In genomic region chr4:85151881-85152280, GRCm38 (mm10) we compare ENCODE assay signal across 12 mouse cellular contexts. TPM values are rescaled to one million over a fixed set of nuclear protein-coding genes. Genes with fewer than 3 reads are reported as not detected.
"Had no signal": no experiment of that assay in that cellular context is flagged by ENCODE, and none has a peak within 500 bp of the region (broad histone marks: within the 10 kb centered on the region; RNA-seq: fewer than 3 reads in every experiment).

No protein-coding gene starts in this region.

- H3K4me1 ChIP-seq: hindbrain, embryonic 12.5 days; limb, embryonic 10.5 days; liver, embryonic 15.5 days had no signal

- H3K4me3 ChIP-seq: hindbrain, embryonic 12.5 days; left cerebral cortex, adult 2 months; limb, embryonic 10.5 days; liver, embryonic 15.5 days; lung, embryonic 15.5 days had no signal

- DNase-seq: right cerebral cortex, postnatal 14 days; thymus, postnatal 36 days had no signal

- H3K9ac ChIP-seq: hindbrain, embryonic 12.5 days; liver, embryonic 15.5 days; lung, embryonic 15.5 days had no signal

- H3K27ac ChIP-seq: hindbrain, embryonic 12.5 days; left cerebral cortex, adult 2 months; limb, embryonic 10.5 days; liver, embryonic 15.5 days; lung, embryonic 15.5 days had no signal

- ATAC-seq: hindbrain, embryonic 16.5 days; inflammation-experienced regulatory T-cells, adult 6 months; intestine, postnatal 0 days; midbrain, embryonic 16.5 days had no signal

- H3K36me3 ChIP-seq: hindbrain, embryonic 12.5 days; limb, embryonic 10.5 days; liver, embryonic 15.5 days; lung, embryonic 15.5 days had no signal

- H3K9me3 ChIP-seq: hindbrain, embryonic 12.5 days; limb, embryonic 10.5 days; liver, embryonic 15.5 days; lung, embryonic 15.5 days had no signal

- H3K4me2 ChIP-seq: hindbrain, embryonic 12.5 days; liver, embryonic 11.5 days; liver, embryonic 15.5 days; lung, embryonic 15.5 days had no signal

- H3K27me3 ChIP-seq: hindbrain, embryonic 12.5 days; liver, embryonic 15.5 days; lung, embryonic 15.5 days had no signal

RNA-seq across cellular contexts. Expression of gene Sh3gl2, which starts 53.0 kb away (rescaled TPM):
- polyA plus RNA-seq: inflammation-experienced regulatory T-cells, adult 6 months; liver, embryonic 15.5 days had no signal
